ENCODE assay signal across 1 mouse cellular context in genomic region chr11:100912401-100913155, GRCm38 (mm10).
TF ChIP-seq lines count a peak whose summit lies in the region.

No protein-coding gene starts in this region.

TF ChIP-seq in CH12.LX, 34 proteins besides CTCF, POLR2A, EP300 and RAD21 (continued from another document):
- TF ChIP-seq TBP (conservative IDR thresholded peaks at IDR 0.05; ENCODE audit: low read depth, low read length) (no peak), MAZ (IDR thresholded peaks at IDR 0.05; ENCODE audit: low read depth, low read length) (no peak), GABPA (IDR thresholded peaks at IDR 0.05; ENCODE audit: insufficient replicate concordance, low read depth, low read length) (no peak), ZNF384 (IDR thresholded peaks at IDR 0.05; ENCODE audit: low read depth, low read length) (no peak), TCF12 (IDR thresholded peaks at IDR 0.05; ENCODE audit: low read depth, low read length) (no peak)
